Mouse (Mus musculus): ENCODE measurements at regions not wholly inside any gene's neighbourhood (a gene's known extent, or its start where the extent isn't known, plus 50 kb on each side); places are given as distances from the start of the nearest gene placed in this dataset.
A peak's percentile ranks its signal among the peaks of the same experiment; 100 is the strongest.

DNA sequence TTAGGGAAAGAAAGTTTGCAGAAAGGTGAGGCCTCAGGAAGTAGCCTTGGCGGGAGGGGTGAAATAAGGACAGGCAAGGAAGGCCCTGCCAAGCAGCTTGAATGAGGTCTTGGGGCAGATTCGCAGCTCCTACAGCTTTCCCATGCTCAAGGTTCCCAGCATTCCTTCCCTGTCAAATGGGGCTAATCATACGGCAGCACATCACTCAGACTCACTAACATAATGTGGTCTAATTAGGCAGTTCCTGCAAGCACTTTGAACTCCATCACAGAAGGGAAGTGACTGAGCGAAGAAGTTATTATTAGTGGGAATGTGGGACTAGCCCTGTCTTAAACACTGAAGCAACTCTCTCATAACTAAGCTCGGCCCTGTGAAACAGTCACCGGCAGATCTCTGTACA, 87.1 kb upstream of the Gm10260 start:
- DNase-seq: no peak

DNA sequence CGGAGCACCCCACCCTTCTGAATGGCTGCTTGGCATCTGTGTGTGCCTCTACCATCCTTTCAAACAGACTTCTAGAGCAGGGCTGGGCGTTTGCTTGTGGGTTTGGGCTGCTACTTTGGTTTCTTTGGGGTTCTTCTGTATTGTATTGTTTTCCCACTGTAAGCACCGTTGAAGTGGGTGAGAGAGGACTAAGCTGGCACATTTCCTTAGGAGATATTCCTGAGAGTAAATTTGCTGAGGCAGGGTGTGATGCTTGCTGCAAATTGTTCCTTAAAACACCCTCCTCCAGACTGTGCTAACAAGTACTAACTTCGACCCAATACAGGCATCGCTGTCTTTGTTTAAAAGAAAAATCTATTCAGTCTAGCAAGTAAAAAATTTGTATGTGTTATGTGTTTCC, 84.7 kb upstream of the Gm10260 start:
- DNase-seq: no peak

DNA sequence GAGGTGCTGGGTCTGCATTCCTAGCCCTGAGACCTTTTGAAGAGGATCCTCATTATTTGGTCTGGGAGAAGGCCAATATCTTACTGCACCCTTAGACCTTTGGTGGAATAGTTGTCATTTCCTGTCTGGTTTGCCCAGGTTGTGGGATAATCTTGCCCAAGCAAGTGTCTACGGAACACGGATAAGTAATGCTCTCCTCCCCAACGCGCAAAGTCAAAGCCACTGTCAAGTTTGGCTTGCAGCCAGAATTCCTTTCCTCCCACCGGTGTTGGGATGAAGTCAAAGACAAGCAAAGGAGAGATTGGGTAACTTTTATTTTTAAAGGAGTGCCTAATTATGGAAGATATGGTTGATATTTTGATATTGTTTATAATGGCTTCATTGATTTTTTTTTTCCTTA, 82.4 kb upstream of the Gm10260 start:
- DNase-seq: no peak

DNA sequence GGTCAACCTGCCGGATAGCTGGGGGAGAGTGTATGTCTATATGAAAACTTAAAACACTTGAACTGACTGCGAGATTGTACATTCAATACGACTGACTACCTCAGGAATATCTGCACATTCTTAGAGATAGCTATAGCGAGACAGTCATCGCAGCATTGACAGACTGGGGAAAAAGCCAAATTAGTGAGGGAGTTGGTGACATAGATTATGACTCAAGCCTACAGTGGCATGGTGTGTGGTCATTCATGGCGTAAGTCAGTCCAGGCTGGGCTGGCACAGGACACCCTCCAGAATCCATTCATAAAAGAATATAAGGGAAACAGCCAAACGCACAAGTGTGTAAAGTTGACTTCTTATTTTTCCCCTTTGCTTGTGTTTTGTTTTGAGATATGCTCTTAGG, 81.1 kb upstream of the Gm10260 start:
- no peak for DNase-seq

DNA sequence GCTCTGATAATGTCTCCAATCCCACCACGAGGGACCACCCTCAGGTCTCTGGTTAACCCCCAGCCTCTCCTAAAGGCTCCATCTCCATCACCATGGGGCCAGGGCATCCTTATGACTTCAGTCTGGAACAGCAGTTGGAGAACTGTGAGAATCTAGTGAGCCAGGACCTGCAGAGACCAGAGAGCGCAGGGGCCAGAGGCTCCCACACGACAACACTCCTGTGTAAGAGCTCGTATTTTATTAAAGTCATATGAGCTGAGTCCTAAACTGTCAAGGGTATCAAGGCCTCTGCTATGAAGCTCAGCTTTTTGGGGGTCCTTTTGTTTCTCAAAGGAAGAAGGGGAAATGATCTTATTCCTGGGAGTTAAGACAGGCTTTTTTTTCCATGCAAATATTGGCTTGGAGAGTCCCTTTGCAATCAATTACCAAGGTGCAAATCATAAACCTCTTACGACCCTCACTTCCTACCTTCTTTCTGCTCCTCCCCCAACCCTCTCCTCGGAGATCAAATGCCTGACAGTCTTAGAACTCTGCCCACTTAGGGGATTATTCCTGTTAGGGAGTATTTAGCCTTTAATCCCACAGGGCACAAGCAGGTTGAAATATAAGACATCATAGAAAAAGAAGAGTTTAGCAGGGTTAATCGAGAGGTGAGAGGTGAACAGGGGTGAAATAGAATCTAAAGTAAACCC, 79.3 kb upstream of the Gm10260 start:
- no peak for DNase-seq

DNA sequence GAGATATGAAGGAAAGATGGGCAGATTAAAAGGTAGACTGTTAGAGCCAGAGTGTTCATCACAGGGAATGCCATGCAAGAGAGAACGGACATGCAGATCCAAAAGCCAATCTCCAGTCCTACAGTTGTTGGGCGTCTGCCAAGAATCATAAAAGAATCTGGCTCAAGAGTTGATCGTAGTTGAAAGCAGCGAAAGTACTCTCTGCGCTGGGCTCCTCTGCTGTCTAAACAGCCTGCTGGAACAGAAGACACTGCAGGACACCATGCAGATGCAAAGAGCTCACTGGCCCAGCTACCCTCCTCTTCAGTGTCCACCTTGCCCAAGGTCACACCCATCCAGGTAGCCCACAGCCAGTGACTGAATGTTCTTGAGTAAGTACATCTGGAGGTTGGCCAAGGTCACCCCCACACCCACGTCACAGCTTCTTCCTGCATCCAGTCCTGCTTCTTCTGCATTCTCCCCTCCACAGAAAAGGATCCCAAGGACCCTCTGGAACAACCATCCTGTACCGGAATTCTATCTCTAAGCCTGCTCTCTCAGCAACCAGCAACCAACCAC, 77.1 kb upstream of the Gm10260 start:
- DNase-seq: no peak

DNA sequence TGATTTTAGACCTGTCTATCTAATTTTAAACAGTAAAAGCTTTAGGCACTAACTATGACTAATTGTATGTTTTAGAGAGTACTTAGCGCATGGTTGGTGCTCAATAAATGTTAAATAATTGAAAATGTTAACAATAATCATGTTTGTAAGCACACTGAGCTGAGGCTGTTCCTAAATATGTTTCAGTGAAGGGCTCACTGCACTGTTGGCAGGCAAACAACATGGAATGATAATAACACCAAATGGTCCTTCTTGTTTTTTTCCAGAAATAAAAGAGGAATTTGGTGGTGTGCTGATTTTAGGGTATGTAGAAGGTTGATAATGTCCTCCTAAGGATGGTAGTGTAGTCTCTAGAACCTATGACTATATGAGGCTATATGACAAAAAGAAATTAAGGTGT, 72.0 kb upstream of the Gm10260 start:
- no peak for DNase-seq

DNA sequence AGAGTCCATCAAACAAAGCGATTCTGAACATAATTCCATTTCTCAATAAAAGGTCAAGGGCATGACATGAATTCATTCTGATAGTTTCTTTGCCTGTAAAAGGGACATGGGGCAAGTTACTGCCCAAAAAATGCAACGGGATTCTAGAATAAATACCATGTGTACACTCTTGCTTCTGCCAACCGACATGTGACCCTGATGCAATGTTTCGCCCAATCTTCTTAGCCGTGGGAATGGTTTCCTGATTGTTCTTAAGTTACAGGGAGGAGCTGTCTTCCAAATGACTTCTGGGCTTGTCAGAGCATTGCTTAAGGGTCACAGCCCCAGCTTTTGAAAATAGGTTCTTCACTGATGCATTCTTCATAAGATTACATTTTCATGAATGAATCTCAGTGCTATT, 71.4 kb upstream of the Gm10260 start:
- no peak for DNase-seq

DNA sequence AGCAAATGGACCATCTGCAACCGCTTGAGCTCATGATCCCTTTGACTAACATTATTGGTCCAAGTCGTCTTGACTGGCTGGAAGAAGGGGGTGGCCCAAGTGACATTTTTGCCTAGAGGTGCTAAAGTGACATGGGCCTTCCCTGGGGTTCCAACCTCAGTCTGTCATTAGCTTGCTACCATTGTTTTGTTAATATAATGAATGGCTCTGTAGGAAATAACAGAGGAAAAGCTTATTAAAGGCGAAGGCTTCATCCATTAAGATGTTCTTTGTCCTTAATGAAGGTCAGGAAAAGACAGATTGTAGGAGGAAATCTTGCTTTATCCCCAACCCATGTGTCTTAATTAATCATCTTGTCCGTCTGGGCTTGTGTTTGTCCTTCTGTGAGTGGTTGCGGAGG, 69.1 kb upstream of the Gm10260 start:
- no peak for DNase-seq

DNA sequence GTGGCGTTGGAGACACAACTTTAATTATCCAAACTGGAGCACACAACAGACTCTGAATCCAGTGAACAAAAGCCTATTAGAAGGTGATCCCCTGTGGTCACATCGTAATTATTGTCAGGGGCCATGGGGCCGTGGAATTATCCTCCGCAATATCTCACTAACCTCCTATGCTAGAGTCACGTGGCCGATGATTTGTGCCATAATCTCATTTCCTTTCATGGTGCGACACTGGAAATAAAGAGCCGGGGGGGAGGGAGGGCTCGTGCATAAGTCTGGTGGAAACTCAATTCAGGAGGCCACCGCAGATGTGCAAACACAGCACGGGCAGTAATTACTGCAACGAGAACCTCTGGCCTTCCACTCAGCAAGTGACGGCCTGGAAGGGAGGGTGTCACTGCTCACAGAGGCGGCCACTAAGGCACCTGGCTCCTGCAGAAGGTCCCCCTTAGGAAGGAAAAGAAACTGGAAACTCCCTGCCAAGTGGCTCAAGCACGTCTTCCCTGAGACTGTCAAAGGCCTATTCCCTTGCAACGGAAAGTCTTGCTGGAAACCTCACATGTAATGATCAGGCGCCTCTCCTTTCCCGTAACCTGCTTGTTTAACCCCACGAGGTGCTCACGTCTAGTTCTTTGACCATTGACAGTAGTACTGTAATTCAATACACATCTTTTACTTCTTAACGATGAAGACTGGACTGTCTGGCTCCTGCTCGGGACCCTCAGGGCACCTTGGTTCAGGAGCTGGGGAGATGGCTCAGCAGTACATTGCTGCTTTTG, 65.6 kb upstream of the Gm10260 start:
- no peak for DNase-seq

DNA sequence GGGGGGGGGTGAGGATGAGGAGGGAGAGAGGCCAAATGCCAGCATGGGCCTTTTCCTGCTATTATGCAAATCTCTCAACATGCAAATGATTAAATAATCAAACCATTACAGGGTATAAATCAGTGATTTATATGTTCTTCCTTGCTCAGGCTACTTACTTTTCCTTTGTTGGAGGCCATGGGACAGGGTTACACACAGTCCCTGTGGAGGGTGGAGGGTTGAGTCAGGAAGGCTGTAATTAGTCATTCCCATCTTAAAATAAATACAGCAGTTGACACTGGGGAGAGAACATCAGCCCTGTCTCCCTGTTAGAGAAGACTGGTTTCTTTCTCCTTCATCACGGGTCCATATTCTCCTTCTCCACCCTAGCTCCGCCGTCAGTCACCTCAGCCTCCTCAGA, 64.9 kb upstream of the Gm10260 start:
- DNase-seq: no peak

DNA sequence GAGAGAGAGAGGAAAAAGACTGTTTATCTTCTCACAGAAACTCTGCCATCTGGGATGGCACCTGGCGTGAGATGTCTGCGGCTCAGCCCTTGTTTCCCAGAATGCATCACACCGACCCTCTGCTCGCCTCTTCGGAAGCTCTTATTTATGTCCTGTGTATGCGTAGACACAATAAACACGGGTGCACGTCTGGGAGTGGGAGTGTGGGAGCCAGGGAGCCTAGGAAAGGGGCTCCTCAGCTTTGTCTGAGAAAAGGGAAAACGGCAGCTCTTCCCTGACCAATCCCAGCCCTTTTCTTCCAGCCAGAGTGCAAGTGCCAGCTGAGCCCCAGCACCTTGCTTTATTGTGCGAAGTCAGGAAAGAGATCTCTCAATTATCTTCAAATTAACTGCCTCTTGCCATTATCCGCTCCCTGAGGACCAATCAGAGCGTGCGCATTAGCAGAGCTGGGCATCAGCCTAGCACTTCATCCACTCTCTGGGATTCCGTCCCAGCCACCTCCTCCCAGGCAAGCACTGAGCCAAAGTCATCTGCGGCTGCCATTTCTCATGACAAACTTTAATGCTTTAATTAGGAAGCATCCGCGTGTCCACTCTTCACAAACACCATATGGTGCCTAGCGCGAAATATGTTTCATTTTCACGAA, 63.8 kb upstream of the Gm10260 start:
- DNase-seq: peak; percentile 67

DNA sequence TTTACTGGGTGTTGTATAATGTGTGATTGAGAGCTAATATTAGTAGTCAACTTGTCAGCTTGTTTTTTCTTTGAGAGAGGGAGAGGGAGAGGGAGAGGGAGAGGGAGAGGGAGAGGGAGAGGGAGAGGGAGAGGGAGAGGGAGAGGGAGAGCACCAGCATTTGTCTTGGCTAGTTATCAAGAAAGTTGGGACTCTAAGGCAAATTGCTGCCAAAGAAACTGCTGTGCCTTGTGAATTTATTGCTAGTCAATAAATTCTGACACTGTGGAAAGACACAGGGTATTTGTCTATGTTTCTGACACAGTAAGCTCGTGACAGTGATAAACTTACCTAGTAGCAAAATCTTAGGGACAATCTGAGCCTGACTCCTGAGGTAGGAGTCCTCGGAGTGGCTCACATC, 61.2 kb upstream of the Gm10260 start:
- no peak for DNase-seq

DNA sequence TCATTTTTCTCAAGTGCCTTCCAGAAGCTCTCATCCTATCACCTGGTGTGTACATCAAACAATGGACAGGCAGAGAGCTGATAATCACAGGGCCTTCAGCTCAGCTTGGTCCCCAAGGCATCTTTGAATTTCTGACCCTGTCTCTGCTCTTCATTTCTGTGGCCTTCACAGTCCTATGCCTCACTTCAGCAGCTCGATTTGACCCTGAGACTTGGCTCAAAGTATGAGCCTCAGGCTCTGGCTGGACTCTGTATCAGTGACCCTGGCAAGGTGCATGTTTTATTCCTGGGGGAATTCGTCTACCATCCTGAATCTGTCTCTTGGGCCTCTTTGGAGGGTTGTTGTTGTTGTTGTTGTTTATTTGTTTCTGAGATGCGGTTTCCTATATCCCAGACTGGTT, 60.6 kb upstream of the Gm10260 start:
- DNase-seq: no peak

DNA sequence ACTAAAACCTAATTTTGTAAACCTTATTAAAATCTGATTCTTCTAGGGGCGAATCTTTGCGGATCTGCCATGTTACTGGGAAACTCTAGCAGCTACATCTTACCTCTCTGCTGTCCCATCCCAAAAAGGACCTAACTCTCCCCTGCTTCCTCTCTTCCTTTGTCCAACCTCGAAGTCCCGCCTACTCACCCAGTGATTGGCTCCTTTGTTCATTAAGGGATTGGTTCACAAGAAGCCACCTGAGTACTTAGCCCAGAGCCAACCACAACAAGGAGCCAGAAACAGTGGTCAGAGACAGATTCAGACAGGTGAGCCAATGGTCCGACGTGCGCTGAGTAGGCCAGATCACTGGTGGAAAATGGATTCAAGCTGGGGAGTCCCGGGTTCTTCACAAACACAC, 60.0 kb upstream of the Gm10260 start:
- no peak for DNase-seq

DNA sequence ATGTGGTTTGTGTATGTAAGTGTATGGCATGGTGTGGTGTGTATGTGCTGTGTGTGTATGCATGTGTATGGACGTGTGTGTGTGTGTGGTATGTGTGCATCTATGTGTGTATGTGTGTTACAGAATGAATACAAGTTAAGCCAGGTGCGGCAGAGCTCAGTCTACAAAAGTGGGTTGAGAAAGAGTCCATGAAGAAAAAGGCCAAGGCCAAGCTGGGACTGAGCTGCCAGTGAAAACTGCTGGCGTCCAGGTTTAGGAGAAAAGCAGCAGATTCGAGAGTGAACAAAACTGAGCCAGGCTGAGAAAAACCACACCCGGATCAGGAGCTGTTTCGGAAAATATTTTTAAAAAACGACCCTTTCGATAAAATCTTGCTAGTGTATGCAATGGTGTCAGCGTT, 58.6 kb upstream of the Gm10260 start:
- DNase-seq: no peak

DNA sequence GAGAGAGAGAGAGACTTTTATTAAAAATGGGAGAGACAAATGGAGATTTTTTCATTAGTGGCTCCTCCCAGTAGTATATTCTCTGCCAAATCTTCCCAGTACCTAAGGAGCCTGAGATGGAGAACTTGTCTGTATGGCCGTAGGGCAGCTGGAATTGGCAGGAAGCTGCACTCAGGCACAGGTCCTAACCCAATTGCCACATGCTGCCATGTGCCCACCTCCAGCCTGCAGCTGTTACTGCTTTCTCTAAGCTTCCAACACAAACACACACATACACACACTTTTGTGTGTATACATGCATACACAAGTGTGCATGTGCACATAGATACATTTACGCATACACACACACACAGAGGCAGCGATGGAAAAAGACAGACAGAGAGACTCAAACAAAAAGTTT, 56.5 kb upstream of the Gm10260 start:
- no peak for DNase-seq

Data from thymus, postnatal 4 days (tissue).